Mouse (Mus musculus): ENCODE results near the gene Igfbp3. TPM values are rescaled to one million over a fixed set of nuclear protein-coding genes. Genes with fewer than 3 reads are reported as not detected.

Gene Igfbp3
- polyA plus RNA-seq, 1 experiment, result 11.0 TPM

- WGBS, result 87% methylated on average over 7 of the region's 7 CpGs
- DNase-seq, result no peak
Observed at GRCm38 (mm10) chr11:7202206-7202605, 11.5 kb downstream of the Igfbp3 start.

GRCm38 (mm10) chr11:7200393-7200783 is 13.3 kb downstream of the Igfbp3 start:
- H3K27me3 ChIP-seq (ENCODE audit: control insufficient read depth, insufficient read depth, low read length), result no peaks in the 10 kb centered on the region
- H3K27ac ChIP-seq (ENCODE audit: insufficient read depth, low read length), result no peak overlapping the region
- 87% methylated on average over 9 of the region's 9 CpGs for WGBS
- no peak overlapping the region for H3K4me3 ChIP-seq (replicated peaks; ENCODE audit: insufficient read depth, low read depth, low read length)
- DNase-seq, result no peak
- no peaks in the 10 kb centered on the region; the same call in 1 of the 2 replicates for H3K4me1 ChIP-seq (ENCODE audit: control insufficient read depth, insufficient read depth, low read length)
- no peak for TF ChIP-seq POLR2A (IDR thresholded peaks at IDR 0.05; ENCODE audit: borderline replicate concordance, insufficient read depth, low read length)
- TF ChIP-seq CTCF (IDR thresholded peaks at IDR 0.05; ENCODE audit: borderline replicate concordance, insufficient read depth, low read depth, low read length), result no peak

More at GRCm38 (mm10) chr11:7202206-7202605, 11.5 kb downstream of the Igfbp3 start:
- H3K27me3 ChIP-seq (ENCODE audit: control insufficient read depth, insufficient read depth, low read length), result no peaks in the 10 kb centered on the region
- no peaks in the 10 kb centered on the region; the same call in 1 of the 2 replicates for H3K4me1 ChIP-seq (ENCODE audit: control insufficient read depth, insufficient read depth, low read length)
- no peak overlapping the region for H3K27ac ChIP-seq (ENCODE audit: insufficient read depth, low read length)
- no peak overlapping the region for H3K4me3 ChIP-seq (replicated peaks; ENCODE audit: insufficient read depth, low read depth, low read length)
- no peak for TF ChIP-seq CTCF (IDR thresholded peaks at IDR 0.05; ENCODE audit: borderline replicate concordance, insufficient read depth, low read depth, low read length)
- TF ChIP-seq POLR2A (IDR thresholded peaks at IDR 0.05; ENCODE audit: borderline replicate concordance, insufficient read depth, low read length), result no peak

GRCm38 (mm10) chr11:7199736-7200392 is 13.9 kb downstream of the Igfbp3 start:
- Histone ChIP-seq H3K27me3 (ENCODE audit: control insufficient read depth, insufficient read depth, low read length) (no peaks in the 10 kb centered on the region), H3K4me1 (ENCODE audit: control insufficient read depth, insufficient read depth, low read length) (no peaks in the 10 kb centered on the region; the same call in 1 of the 2 replicates), H3K4me3 (replicated peaks; ENCODE audit: insufficient read depth, low read depth, low read length) (no peak overlapping the region), H3K27ac (ENCODE audit: insufficient read depth, low read length) (no peak overlapping the region)
- peak in 1 of 2 experiments; percentile 49 for DNase-seq
- TF ChIP-seq POLR2A (IDR thresholded peaks at IDR 0.05; ENCODE audit: borderline replicate concordance, insufficient read depth, low read length) (no peak), CTCF (IDR thresholded peaks at IDR 0.05; ENCODE audit: borderline replicate concordance, insufficient read depth, low read depth, low read length) (peak; percentile 42; the same call in 1 of the 2 replicates)
- WGBS, result 50% methylated on average over 14 of the region's 14 CpGs

GRCm38 (mm10) chr11:7198481-7199256 is 15.1 kb downstream of the Igfbp3 start:
- TF ChIP-seq CTCF (IDR thresholded peaks at IDR 0.05; ENCODE audit: borderline replicate concordance, insufficient read depth, low read depth, low read length) (no peak), POLR2A (IDR thresholded peaks at IDR 0.05; ENCODE audit: borderline replicate concordance, insufficient read depth, low read length) (no peak)
- no peak overlapping the region for H3K4me3 ChIP-seq (replicated peaks; ENCODE audit: insufficient read depth, low read depth, low read length)
- 85% methylated on average over 10 of the region's 10 CpGs for WGBS
- H3K27ac ChIP-seq (ENCODE audit: insufficient read depth, low read length), result no peak overlapping the region
- DNase-seq, result peak in 1 of 2 experiments; percentile 2
- H3K27me3 ChIP-seq (ENCODE audit: control insufficient read depth, insufficient read depth, low read length), result no peaks in the 10 kb centered on the region
- no peaks in the 10 kb centered on the region; the same call in 1 of the 2 replicates for H3K4me1 ChIP-seq (ENCODE audit: control insufficient read depth, insufficient read depth, low read length)

- H3K4me3 ChIP-seq (replicated peaks; ENCODE audit: insufficient read depth, low read depth, low read length), result no peak overlapping the region
- peak in 1 of 2 experiments; percentile 4 for DNase-seq
- 78% methylated on average over 19 of the region's 19 CpGs for WGBS
- no peak for TF ChIP-seq POLR2A (IDR thresholded peaks at IDR 0.05; ENCODE audit: borderline replicate concordance, insufficient read depth, low read length)
- TF ChIP-seq CTCF (IDR thresholded peaks at IDR 0.05; ENCODE audit: borderline replicate concordance, insufficient read depth, low read depth, low read length), result no peak
- no peak overlapping the region for H3K27ac ChIP-seq (ENCODE audit: insufficient read depth, low read length)
- no peaks in the 10 kb centered on the region for H3K27me3 ChIP-seq (ENCODE audit: control insufficient read depth, insufficient read depth, low read length)
- H3K4me1 ChIP-seq (ENCODE audit: control insufficient read depth, insufficient read depth, low read length), result no peaks in the 10 kb centered on the region; the same call in 1 of the 2 replicates
Observed at GRCm38 (mm10) chr11:7198006-7198405, 15.7 kb downstream of the Igfbp3 start.

GRCm38 (mm10) chr11:7197491-7197941 is 16.2 kb downstream of the Igfbp3 start, which contains the start of gene Igfbp1:
Igfbp1 (plus strand) TSS chr11:7197782.
- TF ChIP-seq POLR2A (IDR thresholded peaks at IDR 0.05; ENCODE audit: borderline replicate concordance, insufficient read depth, low read length) (no peak), CTCF (IDR thresholded peaks at IDR 0.05; ENCODE audit: borderline replicate concordance, insufficient read depth, low read depth, low read length) (no peak)
- Histone ChIP-seq H3K27ac (ENCODE audit: insufficient read depth, low read length) (no peak within 1 kb of the TSS), H3K4me3 (replicated peaks; ENCODE audit: insufficient read depth, low read depth, low read length) (no peak within 1 kb of the TSS), H3K4me1 (ENCODE audit: control insufficient read depth, insufficient read depth, low read length) (no peaks in the 10 kb centered on the region; the same call in 1 of the 2 replicates), H3K27me3 (ENCODE audit: control insufficient read depth, insufficient read depth, low read length) (no peaks in the 10 kb centered on the region)
- peak in 1 of 2 experiments; percentile 3 for DNase-seq
- 36% methylated on average over 12 of the region's 12 CpGs for WGBS

GRCm38 (mm10) chr11:7195312-7195685 is 18.4 kb downstream of the Igfbp3 start:
- Histone ChIP-seq H3K4me1 (ENCODE audit: control insufficient read depth, insufficient read depth, low read length) (no peaks in the 10 kb centered on the region; the same call in 1 of the 2 replicates), H3K27me3 (ENCODE audit: control insufficient read depth, insufficient read depth, low read length) (no peaks in the 10 kb centered on the region), H3K27ac (ENCODE audit: insufficient read depth, low read length) (no peak overlapping the region), H3K4me3 (replicated peaks; ENCODE audit: insufficient read depth, low read depth, low read length) (no peak overlapping the region)
- DNase-seq, result no peak
- no peak for TF ChIP-seq CTCF (IDR thresholded peaks at IDR 0.05; ENCODE audit: borderline replicate concordance, insufficient read depth, low read depth, low read length)
- 69% methylated on average over 4 of the region's 4 CpGs for WGBS
